Mouse (Mus musculus) MEL (cell line): ENCODE measurements around the gene Col4a6. TPM values are rescaled to one million over a fixed set of nuclear protein-coding genes. Genes with fewer than 3 reads are reported as not detected.

Experiments
- DNase-seq: peaks from one replicate; pipeline ENCODE4 v3.0.0; 2011; ENCODE audit warnings: low read depth, low spot score
- H3K27ac ChIP-seq: 2 replicates; pipeline ENCODE4 v1.5.1; 2012; ENCODE audit warnings: low read depth, mild to moderate bottlenecking, control low read depth, low read length, moderate library complexity; ENCODE audit not compliant: control insufficient read depth
- H3K27me3 ChIP-seq, 2 experiments: fragments of 150-350 bp in 1 of 2; sonication (generic) in 1 of 2; 2 replicates each; pipeline ENCODE4 v1.6.1; 2012; ENCODE audit warnings: low read length in 2 of 2, mild to moderate bottlenecking in 2 of 2, improper control_type of control experiment in 1 of 2, moderate library complexity in 1 of 2; ENCODE audit not compliant: insufficient read depth in 2 of 2, control insufficient read depth in 1 of 2
- H3K36me3 ChIP-seq, 2 experiments: 2 replicates each; pipeline ENCODE4 v1.6.1; 2012 to 2014; ENCODE audit warnings: low read length in 2 of 2, improper control_type of control experiment in 1 of 2, inconsistent platforms in 1 of 2, mild to moderate bottlenecking in 1 of 2; ENCODE audit not compliant: insufficient read depth in 2 of 2, control insufficient read depth in 1 of 2
- H3K4me1 ChIP-seq, 2 experiments: fragments of 150-350 bp in 1 of 2; sonication (generic) in 1 of 2; 2 replicates each; pipeline ENCODE4 v1.6.1; 2012; ENCODE audit warnings: low read length in 2 of 2, improper control_type of control experiment in 1 of 2, mild to moderate bottlenecking in 1 of 2; ENCODE audit not compliant: insufficient read depth in 2 of 2, control insufficient read depth in 1 of 2
- H3K4me3 ChIP-seq, 2 experiments: fragments of 150-350 bp in 1 of 2; sonication (generic) in 1 of 2; 2 replicates each; pipeline ENCODE4 v1.5.1; 2012; ENCODE audit warnings: low read depth in 2 of 2, low read length in 2 of 2, mild to moderate bottlenecking in 2 of 2, moderate library complexity in 2 of 2, control low read depth in 1 of 2, improper control_type of control experiment in 1 of 2; ENCODE audit not compliant: control insufficient read depth in 1 of 2, insufficient read depth in 1 of 2
- H3K79me2 ChIP-seq: 2 replicates; pipeline ENCODE4 v1.6.1; 2012; ENCODE audit warnings: mild to moderate bottlenecking, low read length, moderate library complexity; ENCODE audit not compliant: control insufficient read depth, poor library complexity, insufficient read depth
- H3K9ac ChIP-seq: 2 replicates; pipeline ENCODE4 v1.6.1; 2012; ENCODE audit warnings: low read depth, mild to moderate bottlenecking, control low read depth, low read length, moderate library complexity; ENCODE audit not compliant: control insufficient read depth, poor library complexity, severe bottlenecking
- H3K9me3 ChIP-seq: fragments of 150-350 bp; sonication (generic); replicated peaks from 2 replicates; pipeline ENCODE4 v1.6.1; 2012; ENCODE audit warnings: mild to moderate bottlenecking, low read length, improper control_type of control experiment, moderate library complexity; ENCODE audit not compliant: insufficient read depth
- BHLHE40 ChIP-seq: IDR thresholded peaks from 2 replicates; pipeline ENCODE4 v1.6.1; 2012; ENCODE audit warnings: low read depth, mild to moderate bottlenecking, inconsistent platforms, low read length, improper control_type of control experiment, borderline replicate concordance
- CHD2 ChIP-seq: IDR thresholded peaks from 2 replicates; pipeline ENCODE4 v1.6.1; 2011; ENCODE audit warnings: low read length, improper control_type of control experiment
- CTCF ChIP-seq, 3 experiments: IDR thresholded peaks in 2 of 3; conservative IDR thresholded peaks in 1 of 3; 2 replicates each; pipeline ENCODE4 v1.5.1; 2011 to 2012; ENCODE audit warnings: low read length in 3 of 3, low read depth in 2 of 3, mild to moderate bottlenecking in 2 of 3, improper control_type of control experiment in 1 of 3, inconsistent platforms in 1 of 3, mixed read lengths in 1 of 3, moderate library complexity in 1 of 3; ENCODE audit not compliant: control insufficient read depth in 1 of 3, insufficient read depth in 1 of 3, poor library complexity in 1 of 3, severe bottlenecking in 1 of 3
- E2F4 ChIP-seq: IDR thresholded peaks from 2 replicates; pipeline ENCODE4 v1.6.1; 2011; ENCODE audit warnings: low read depth, low read length, improper control_type of control experiment, borderline replicate concordance
- ELF1 ChIP-seq: IDR thresholded peaks from 2 replicates; pipeline ENCODE4 v1.6.1; 2014; ENCODE audit warnings: low read depth, mild to moderate bottlenecking, inconsistent platforms, low read length, improper control_type of control experiment, moderate library complexity
- EP300 ChIP-seq, 2 experiments: IDR thresholded peaks; 2 replicates each; pipeline ENCODE4 v1.6.1; 2011; ENCODE audit warnings: improper control_type of control experiment in 2 of 2, low read length in 2 of 2, low read depth in 1 of 2, mild to moderate bottlenecking in 1 of 2
- HCFC1 ChIP-seq: IDR thresholded peaks from 2 replicates; pipeline ENCODE4 v1.6.1; 2012; ENCODE audit warnings: low read depth, mild to moderate bottlenecking, inconsistent platforms, low read length, improper control_type of control experiment, moderate library complexity
- MAFK ChIP-seq: IDR thresholded peaks from 2 replicates; pipeline ENCODE4 v1.6.1; 2011; ENCODE audit warnings: low read depth, mild to moderate bottlenecking, low read length, improper control_type of control experiment, borderline replicate concordance
- MAX ChIP-seq: IDR thresholded peaks from 2 replicates; pipeline ENCODE4 v1.6.1; 2011; ENCODE audit warnings: low read length, improper control_type of control experiment
- MAZ ChIP-seq: IDR thresholded peaks from 2 replicates; pipeline ENCODE4 v1.6.1; 2012; ENCODE audit warnings: low read depth, mild to moderate bottlenecking, inconsistent platforms, low read length, improper control_type of control experiment
- MEF2A ChIP-seq: IDR thresholded peaks from 2 replicates; pipeline ENCODE4 v1.6.1; 2014; ENCODE audit warnings: low read depth, mild to moderate bottlenecking, inconsistent platforms, low read length, improper control_type of control experiment; ENCODE audit not compliant: poor library complexity, insufficient replicate concordance, severe bottlenecking; ENCODE audit errors: extremely low read depth
- MXI1 ChIP-seq: IDR thresholded peaks from 2 replicates; pipeline ENCODE4 v1.6.1; 2011; ENCODE audit warnings: mild to moderate bottlenecking, low read depth, low read length, improper control_type of control experiment
- MYB ChIP-seq: IDR thresholded peaks from 2 replicates; pipeline ENCODE4 v1.6.1; 2011; ENCODE audit warnings: mild to moderate bottlenecking, low read depth, low read length, improper control_type of control experiment
- POLR2AphosphoS2 ChIP-seq: IDR thresholded peaks from 2 replicates; pipeline ENCODE4 v1.6.1; 2011; ENCODE audit warnings: low read length, improper control_type of control experiment
- RAD21 ChIP-seq: IDR thresholded peaks from 2 replicates; pipeline ENCODE4 v1.6.1; 2011; ENCODE audit warnings: mild to moderate bottlenecking, low read depth, low read length, improper control_type of control experiment
- RCOR1 ChIP-seq: IDR thresholded peaks from 2 replicates; pipeline ENCODE4 v1.6.1; 2012; ENCODE audit warnings: low read depth, mild to moderate bottlenecking, inconsistent platforms, low read length, improper control_type of control experiment
- SIN3A ChIP-seq: IDR thresholded peaks from 2 replicates; pipeline ENCODE4 v1.6.1; 2012; ENCODE audit warnings: low read length, improper control_type of control experiment, inconsistent platforms
- TBP ChIP-seq: IDR thresholded peaks from 2 replicates; pipeline ENCODE4 v1.8.0; 2011; ENCODE audit warnings: low read depth, low read length, improper control_type of control experiment
- USF1 ChIP-seq: IDR thresholded peaks from 2 replicates; pipeline ENCODE4 v1.6.1; 2014; ENCODE audit warnings: low read depth, mild to moderate bottlenecking, inconsistent platforms, low read length, improper control_type of control experiment, moderate library complexity
- USF2 ChIP-seq, 2 experiments: IDR thresholded peaks; 2 replicates each; pipeline ENCODE4 v1.6.1; 2011 to 2012; ENCODE audit warnings: improper control_type of control experiment in 2 of 2, low read length in 2 of 2, borderline replicate concordance in 1 of 2, inconsistent platforms in 1 of 2, low read depth in 1 of 2, mild to moderate bottlenecking in 1 of 2; ENCODE audit not compliant: insufficient read depth in 1 of 2
- ZC3H11A ChIP-seq: IDR thresholded peaks from 2 replicates; pipeline ENCODE4 v1.6.1; 2012; ENCODE audit warnings: low read depth, mild to moderate bottlenecking, inconsistent platforms, low read length, improper control_type of control experiment
- ZKSCAN1 ChIP-seq: IDR thresholded peaks from 2 replicates; pipeline ENCODE4 v1.6.1; 2012; ENCODE audit warnings: low read depth, mild to moderate bottlenecking, inconsistent platforms, low read length, improper control_type of control experiment, moderate library complexity
- polyA plus RNA-seq, 2 experiments: library from polyadenylated mRNA; stranded (reverse) in 1 of 2; unstranded in 1 of 2; fragments of >175 nt in 1 of 2; fragments of >200 nt in 1 of 2; gene quantifications; 2 replicates each; pipeline versions ENCODE4 v1.2.1 to v1.2.4; 2012; ENCODE audit warnings: low replicate concordance in 2 of 2, low read depth in 1 of 2; ENCODE audit not compliant: insufficient read length in 2 of 2, insufficient read depth in 1 of 2, missing spikeins in 1 of 2
- total RNA-seq: library from RNA; depleted of rRNA; stranded (reverse); fragments of 300-350 nt; gene quantifications from 2 replicates; pipeline ENCODE4 v1.2.3, GENCODE M21; 2012

Col4a6 gene
- total and polyA plus RNA-seq, 3 experiments: not detected

GRCm38 (mm10) chrX:141363331-141363730, 110.5 kb downstream of the Col4a6 start:
- TF ChIP-seq USF2 (IDR thresholded peaks at IDR 0.05; ENCODE audit: borderline replicate concordance in 1 of 2, insufficient read depth in 1 of 2, low read depth in 1 of 2, low read length in 2 of 2) (no peak), ZC3H11A (no peak), CTCF (IDR thresholded peaks at IDR 0.05 in 2 of 3, conservative IDR thresholded peaks at IDR 0.05 in 1 of 3; ENCODE audit: control insufficient read depth in 1 of 3, insufficient read depth in 1 of 3, low read depth in 2 of 3, low read length in 3 of 3, poor library complexity in 1 of 3, severe bottlenecking in 1 of 3) (no peak), USF1 (no peak), MXI1 (no peak), MAX (no peak), CHD2 (no peak), MAZ (no peak), ZKSCAN1 (no peak), ELF1 (no peak), RCOR1 (no peak), POLR2AphosphoS2 (no peak), E2F4 (no peak), MEF2A (no peak)
- no peaks in the 10 kb centered on the region for H3K27me3 ChIP-seq
- H3K9ac ChIP-seq: no peak overlapping the region
- no peak for DNase-seq
- H3K4me3 ChIP-seq: no peak overlapping the region
- H3K27ac ChIP-seq: no peak overlapping the region
- H3K9me3 ChIP-seq: no peaks in the 10 kb centered on the region
- H3K4me1 ChIP-seq: no peaks in the 10 kb centered on the region
- no peaks in the 10 kb centered on the region for H3K36me3 ChIP-seq
- no peaks in the 10 kb centered on the region for H3K79me2 ChIP-seq

DNA sequence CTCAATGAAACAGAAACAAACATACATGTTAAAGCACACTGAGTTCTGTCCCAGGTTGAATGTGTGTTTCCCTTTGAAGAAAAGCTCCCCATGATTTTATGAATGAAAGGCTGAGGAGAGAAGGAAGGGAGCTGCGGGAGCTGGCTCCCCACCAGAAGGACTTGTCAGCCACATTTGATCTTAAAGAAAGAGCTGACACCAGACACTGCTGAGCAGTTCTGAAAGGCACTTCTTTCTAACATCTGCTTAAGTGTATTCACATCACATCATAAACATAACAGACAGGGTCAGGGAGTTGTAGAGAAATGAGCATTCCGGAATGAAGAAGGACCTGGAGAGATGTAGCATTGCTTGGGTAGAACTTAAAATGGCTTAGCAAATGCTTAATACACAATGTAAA, 132.5 kb downstream of the Col4a6 start:
- no peaks in the 10 kb centered on the region for H3K79me2 ChIP-seq
- H3K27ac ChIP-seq: no peak overlapping the region
- TF ChIP-seq CTCF (IDR thresholded peaks at IDR 0.05 in 2 of 3, conservative IDR thresholded peaks at IDR 0.05 in 1 of 3; ENCODE audit: control insufficient read depth in 1 of 3, insufficient read depth in 1 of 3, low read depth in 2 of 3, low read length in 3 of 3, poor library complexity in 1 of 3, severe bottlenecking in 1 of 3) (no peak), HCFC1 (no peak), USF2 (IDR thresholded peaks at IDR 0.05; ENCODE audit: borderline replicate concordance in 1 of 2, insufficient read depth in 1 of 2, low read depth in 1 of 2, low read length in 2 of 2) (no peak), RAD21 (no peak), MEF2A (no peak), TBP (no peak), MAFK (no peak), SIN3A (no peak), MYB (no peak), EP300 (IDR thresholded peaks at IDR 0.05; ENCODE audit: low read depth in 1 of 2, low read length in 2 of 2) (no peak), BHLHE40 (no peak), POLR2AphosphoS2 (no peak)
- H3K27me3 ChIP-seq: no peaks in the 10 kb centered on the region
- H3K9me3 ChIP-seq: no peaks in the 10 kb centered on the region
- no peaks in the 10 kb centered on the region for H3K4me1 ChIP-seq
- H3K4me3 ChIP-seq: no peak overlapping the region
- no peaks in the 10 kb centered on the region for H3K36me3 ChIP-seq
- H3K9ac ChIP-seq: no peak overlapping the region
- DNase-seq: no peak
